Comparison of ENCODE assay signal across 17 mouse cellular contexts in the genomic region with DNA sequence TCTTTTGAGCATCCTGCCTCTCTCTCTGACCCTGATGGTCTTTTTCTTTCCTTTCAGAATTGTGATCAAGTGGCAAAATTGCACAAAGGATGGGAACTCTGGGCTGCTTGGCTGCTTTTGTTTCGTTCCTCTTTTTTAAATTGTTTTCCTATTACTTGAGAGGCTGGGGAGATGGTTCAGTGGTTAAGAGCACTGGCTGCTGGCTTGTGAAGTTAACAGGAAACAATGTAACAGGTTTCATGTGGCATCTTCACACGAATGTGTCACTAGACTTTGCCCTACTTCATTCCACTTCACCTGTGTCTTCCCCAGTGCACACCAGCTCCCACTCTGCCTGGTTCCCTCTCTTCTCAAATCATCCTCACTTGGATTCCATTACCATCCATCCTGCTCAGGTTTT. TPM values are rescaled to one million over a fixed set of nuclear protein-coding genes. Genes with fewer than 3 reads are reported as not detected.
"Had no signal": no experiment of that assay in that cellular context is flagged by ENCODE, and none has a peak within 500 bp of the region (broad histone marks: within the 10 kb centered on the region; RNA-seq: fewer than 3 reads in every experiment).

No protein-coding gene starts in this region.

- H3K27ac ChIP-seq: intestine, embryonic 15.5 days; limb, embryonic 12.5 days; liver, embryonic 13.5 days; lung, embryonic 15.5 days; neural tube, embryonic 13.5 days; stomach, postnatal 0 days had no signal

- ATAC-seq: intestine, embryonic 15.5 days; liver, postnatal 0 days had no signal

- H3K36me3 ChIP-seq: intestine, embryonic 15.5 days; limb, embryonic 12.5 days; liver, embryonic 13.5 days; lung, embryonic 15.5 days; neural tube, embryonic 13.5 days had no signal

- H3K4me1 ChIP-seq: intestine, embryonic 15.5 days; limb, embryonic 12.5 days; lung, embryonic 15.5 days had no signal

- H3K9ac ChIP-seq: intestine, embryonic 15.5 days; limb, embryonic 12.5 days; liver, embryonic 13.5 days; liver, postnatal 0 days; lung, embryonic 15.5 days; neural tube, embryonic 13.5 days had no signal

- H3K4me3 ChIP-seq: intestine, embryonic 15.5 days; limb, embryonic 12.5 days; liver, embryonic 13.5 days; lung, embryonic 15.5 days; myocyte; neural tube, embryonic 13.5 days had no signal

- H3K4me2 ChIP-seq: intestine, embryonic 15.5 days; limb, embryonic 12.5 days; liver, embryonic 13.5 days; lung, embryonic 15.5 days; neural tube, embryonic 13.5 days had no signal

- H3K9me3 ChIP-seq: intestine, embryonic 15.5 days; lung, embryonic 15.5 days; neural tube, embryonic 13.5 days had no signal

- DNase-seq: kidney, adult 8-10 months; kidney, postnatal 25 days; liver; liver, embryonic 13.5 days; liver, postnatal 0 days; lung, postnatal 14 days; retina, postnatal 1 day had no signal

- H3K27me3 ChIP-seq: intestine, embryonic 15.5 days; limb, embryonic 12.5 days; liver, embryonic 13.5 days; lung, embryonic 15.5 days; neural tube, embryonic 13.5 days had no signal

RNA-seq across cellular contexts. Expression of gene Svopl, which starts 17.8 kb away (rescaled TPM):
- total RNA-seq: left cerebral cortex, postnatal 36 days had no signal
- polyA plus RNA-seq: liver, embryonic 13.5 days; myocyte had no signal

RNA-seq across cellular contexts. Expression of gene Tmem213, which starts 44.4 kb away (rescaled TPM):
- total RNA-seq: layer of hippocampus, postnatal 10 days; left cerebral cortex, postnatal 36 days had no signal
- polyA plus RNA-seq: intestine, embryonic 15.5 days; liver, embryonic 13.5 days; liver, postnatal 0 days; midbrain, embryonic 14.5 days; myocyte; neural tube, embryonic 13.5 days; urinary bladder, adult 2 months had no signal

RNA-seq across cellular contexts. Expression of gene Atp6v0a4, which starts 59.8 kb away (rescaled TPM):
- polyA plus RNA-seq: limb, embryonic 12.5 days; midbrain, embryonic 14.5 days had no signal
